Mouse (Mus musculus): Measurements from ENCODE around the gene Ube2c.
"Not testable (repeated sequence)": the region's sequence is repeated elsewhere in the genome, so short reads cannot be mapped to it uniquely, and the experiment has no call there.

DNA sequence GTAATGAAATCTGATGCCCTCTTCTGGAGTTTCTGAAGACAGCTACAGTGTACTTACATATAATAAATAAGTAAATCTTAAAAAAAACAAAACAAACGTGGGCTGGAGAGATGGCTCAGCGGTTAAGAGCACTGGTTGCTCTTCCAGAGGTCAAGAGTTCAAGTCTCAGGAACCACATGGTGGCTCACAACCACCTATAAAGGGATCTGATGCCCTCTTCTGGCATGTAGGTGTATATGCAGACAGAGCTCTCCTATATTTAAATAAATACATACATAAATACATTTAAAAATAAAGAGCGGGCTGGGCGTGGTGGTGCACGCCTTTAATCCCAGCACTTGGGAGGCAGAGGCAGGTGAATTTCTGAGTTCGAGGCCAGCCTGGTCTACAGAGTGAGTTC, 28.9 kb downstream of the Ube2c start:
- TF ChIP-seq FLI1 (IDR thresholded peaks at IDR 0.05; ENCODE audit: low read length); GATA1 (IDR thresholded peaks at IDR 0.05; ENCODE audit: borderline replicate concordance, low read length): not testable (repeated sequence)
